Mouse (Mus musculus): ENCODE results near the gene Col4a1.

GRCm38 (mm10) chr8:11206509-11206908 is 106.1 kb downstream of the Col4a1 start:
- TF ChIP-seq POLR2A (IDR thresholded peaks at IDR 0.05; ENCODE audit: control insufficient read depth, extremely low read depth, insufficient read depth, low read length, poor library complexity) (no peak), CTCF (IDR thresholded peaks at IDR 0.05; ENCODE audit: borderline replicate concordance, control insufficient read depth, extremely low read depth, insufficient read depth, low read length, poor library complexity) (no peak)

Measured in thymus, adult 2 months (tissue).